Mouse (Mus musculus): Measurements from ENCODE around the gene Ptprh. TPM values are rescaled to one million over a fixed set of nuclear protein-coding genes. Genes with fewer than 3 reads are reported as not detected.
A peak's percentile ranks its signal among the peaks of the same experiment; 100 is the strongest.
"Not testable (repeated sequence)": the region's sequence is repeated elsewhere in the genome, so short reads cannot be mapped to it uniquely, and the experiment has no call there.

The Ptprh gene
- polyA plus RNA-seq, 1 experiment, result not detected

DNA sequence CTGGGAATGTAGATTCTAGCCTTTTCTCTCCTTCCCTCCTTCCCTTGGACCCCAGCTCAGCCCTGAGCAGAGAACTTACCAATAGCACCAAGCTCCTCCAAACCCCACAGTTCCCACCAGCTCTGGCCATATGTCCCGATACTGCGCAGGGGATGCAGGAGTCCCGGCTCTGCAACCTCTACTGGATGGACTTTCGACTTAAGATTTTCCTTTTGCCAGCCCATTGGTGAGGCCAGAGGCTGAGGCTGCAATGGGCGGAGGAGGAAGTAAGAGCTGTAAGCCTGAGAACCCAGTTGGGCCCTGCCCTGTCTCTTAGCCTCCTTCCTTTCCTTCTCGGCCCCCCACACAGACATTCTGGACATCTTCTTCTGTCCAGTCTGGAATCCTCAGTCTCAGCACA is 872 bp downstream of the Ptprh start:
- DNase-seq (ENCODE audit: low spot score), result peak; percentile 2

DNA sequence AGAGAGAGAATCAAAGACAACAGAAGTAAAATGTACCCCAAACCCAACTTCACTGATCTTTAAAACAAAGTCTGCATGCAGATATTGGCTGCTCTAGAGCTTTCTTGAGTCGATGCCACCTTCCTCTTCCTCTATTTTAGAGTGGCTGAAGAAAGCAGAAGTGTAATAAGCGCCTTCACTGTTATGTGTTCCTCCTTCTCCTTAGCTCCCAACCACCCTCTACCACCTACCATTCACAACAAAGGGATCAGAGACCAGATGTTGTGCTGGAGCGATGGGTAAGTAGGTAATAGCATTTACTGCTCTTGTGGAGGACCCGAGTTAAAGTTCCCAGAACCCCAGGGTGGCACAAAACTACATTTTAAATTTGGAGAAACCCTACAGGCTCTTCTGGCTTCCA is 6.8 kb downstream of the Ptprh start:
- DNase-seq (ENCODE audit: low spot score), result not testable (repeated sequence)

DNA sequence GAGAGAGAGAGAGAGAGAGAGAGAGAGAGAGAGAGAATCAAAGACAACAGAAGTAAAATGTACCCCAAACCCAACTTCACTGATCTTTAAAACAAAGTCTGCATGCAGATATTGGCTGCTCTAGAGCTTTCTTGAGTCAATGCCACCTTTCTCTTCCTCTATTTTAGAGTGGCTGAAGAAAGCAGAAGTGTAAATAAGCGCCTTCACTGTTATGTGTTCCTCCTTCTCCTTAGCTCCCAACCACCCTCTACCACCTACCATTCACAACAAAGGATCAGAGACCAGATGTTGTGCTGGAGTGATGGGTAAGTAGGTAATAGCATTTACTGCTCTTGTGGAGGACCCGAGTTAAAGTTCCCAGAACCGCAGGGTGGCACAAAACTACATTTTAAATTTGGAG is 22.4 kb downstream of the Ptprh start:
- not testable (repeated sequence) for DNase-seq (ENCODE audit: low spot score)

- DNase-seq (ENCODE audit: low spot score), result not testable (repeated sequence)
Measured at GRCm38 (mm10) chr7:4572361-4572760, 31.5 kb downstream of the Ptprh start.

DNA sequence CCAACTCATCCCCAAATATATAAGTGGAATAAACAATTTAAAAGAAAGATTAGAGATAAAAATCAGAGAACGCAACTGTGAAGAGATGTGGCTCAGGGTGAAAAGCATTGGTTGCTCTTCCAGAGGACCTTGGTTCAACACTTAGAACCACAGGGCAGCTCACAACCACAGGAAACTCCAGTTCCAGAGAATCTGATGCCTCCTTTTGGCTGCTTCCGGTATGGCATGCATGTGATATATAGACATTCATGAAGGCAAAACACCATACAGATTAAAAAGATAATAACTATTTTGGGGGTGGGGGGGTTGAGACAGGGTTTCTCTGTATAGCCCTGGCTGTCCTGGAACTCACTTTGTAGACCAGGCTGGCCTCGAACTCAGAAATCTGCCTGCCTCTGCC is 41.2 kb downstream of the Ptprh start:
- DNase-seq (ENCODE audit: low spot score), result no peak

- DNase-seq (ENCODE audit: low spot score), result no peak
Measured at GRCm38 (mm10) chr7:4557167-4557560, 46.7 kb downstream of the Ptprh start.

DNA sequence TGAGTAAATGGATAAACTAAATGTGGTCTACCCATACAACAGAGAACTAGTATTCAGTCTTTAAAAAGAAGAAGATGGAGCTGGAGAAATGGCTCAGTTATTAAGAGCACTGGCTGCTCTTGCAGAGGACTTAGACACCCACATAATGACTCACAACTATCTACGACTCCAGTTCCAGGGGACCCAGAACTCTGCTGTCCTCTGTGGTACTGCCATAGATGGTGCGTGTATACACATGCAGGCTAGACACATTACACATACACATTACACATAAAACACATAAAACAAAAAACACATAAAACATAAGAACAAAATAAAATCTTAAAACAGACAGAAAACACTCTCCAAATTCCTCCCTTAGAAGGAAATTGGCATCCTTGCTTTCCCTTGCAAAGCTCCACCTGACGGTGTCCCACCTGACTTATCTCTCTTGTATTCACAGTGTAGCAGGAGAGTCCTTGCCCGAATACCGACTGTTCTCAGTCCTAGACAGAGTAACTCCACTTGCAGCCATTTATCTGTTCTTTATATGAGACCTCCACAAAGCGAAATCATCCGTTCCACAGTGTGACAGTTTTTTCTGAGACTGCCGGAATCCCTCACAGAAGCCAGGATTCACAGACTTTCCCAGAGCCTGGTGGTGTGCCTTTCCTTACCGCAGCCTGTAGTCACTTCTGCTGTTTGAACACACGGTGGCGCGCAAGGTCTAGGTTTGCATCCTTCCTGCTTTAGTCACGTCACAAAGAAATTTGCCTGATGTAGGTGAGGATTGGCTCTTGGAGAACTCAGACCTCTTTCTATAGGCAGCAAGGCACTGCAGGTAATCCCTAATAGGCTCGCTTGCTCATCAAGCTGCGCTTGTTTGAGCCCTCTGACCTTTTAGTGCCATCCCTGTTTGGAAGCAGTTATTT is 47.3 kb downstream of the Ptprh start:
- DNase-seq (ENCODE audit: low spot score), result peak; percentile 47

- no peak for DNase-seq (ENCODE audit: low spot score)
Measured at GRCm38 (mm10) chr7:4547221-4547641, 56.6 kb downstream of the Ptprh start, which contains the start of gene Syt5. Syt5 (minus strand) TSS chr7:4547541.

- no peak for DNase-seq (ENCODE audit: low spot score)
Measured at GRCm38 (mm10) chr7:4546591-4547131, 57.2 kb downstream of the Ptprh start.

DNA sequence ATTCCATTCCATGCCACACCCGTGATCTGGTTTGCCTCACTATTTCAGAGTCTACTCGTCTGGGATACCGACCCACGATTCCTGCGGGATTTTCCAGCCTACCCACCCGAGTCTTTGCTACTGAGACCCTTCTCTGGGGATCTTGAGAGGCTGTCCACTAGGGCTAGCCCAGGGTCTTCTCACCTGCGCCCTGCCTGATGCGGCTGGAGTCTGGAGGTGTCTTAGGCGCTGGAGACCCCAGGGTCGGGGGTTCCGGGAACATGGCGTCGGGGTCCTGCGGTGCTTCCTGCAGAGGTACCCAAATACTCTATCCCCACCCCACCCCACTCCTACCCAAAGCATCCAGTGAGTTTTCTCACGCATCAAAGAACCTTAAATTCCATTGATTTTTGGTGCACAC is 57.8 kb downstream of the Ptprh start:
- no peak for DNase-seq (ENCODE audit: low spot score)

- no peak for DNase-seq (ENCODE audit: low spot score)
Measured at GRCm38 (mm10) chr7:4542013-4542412, 61.8 kb downstream of the Ptprh start.

DNA sequence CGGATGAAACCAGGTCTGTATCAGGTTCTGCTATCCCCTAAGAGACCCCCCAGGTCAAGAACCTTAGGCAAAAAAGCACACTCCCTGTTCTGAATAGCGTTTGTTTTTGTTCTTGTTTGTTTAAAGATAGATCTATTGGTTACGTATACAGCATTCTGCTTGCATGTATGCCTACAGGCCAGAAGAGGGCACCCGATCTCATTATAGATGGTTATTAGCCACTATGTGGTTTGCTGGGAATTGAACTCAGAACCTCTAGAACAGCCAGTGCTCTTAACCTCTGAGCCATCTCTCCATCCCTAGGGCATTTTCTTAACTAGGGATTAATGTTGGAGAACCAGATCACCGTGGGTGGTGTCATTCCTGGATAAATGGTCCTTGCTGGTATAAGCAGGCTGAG is 62.5 kb downstream of the Ptprh start:
- DNase-seq (ENCODE audit: low spot score), result no peak

GRCm38 (mm10) chr7:4539019-4539418 is 64.8 kb downstream of the Ptprh start:
- DNase-seq (ENCODE audit: low spot score), result no peak

DNA sequence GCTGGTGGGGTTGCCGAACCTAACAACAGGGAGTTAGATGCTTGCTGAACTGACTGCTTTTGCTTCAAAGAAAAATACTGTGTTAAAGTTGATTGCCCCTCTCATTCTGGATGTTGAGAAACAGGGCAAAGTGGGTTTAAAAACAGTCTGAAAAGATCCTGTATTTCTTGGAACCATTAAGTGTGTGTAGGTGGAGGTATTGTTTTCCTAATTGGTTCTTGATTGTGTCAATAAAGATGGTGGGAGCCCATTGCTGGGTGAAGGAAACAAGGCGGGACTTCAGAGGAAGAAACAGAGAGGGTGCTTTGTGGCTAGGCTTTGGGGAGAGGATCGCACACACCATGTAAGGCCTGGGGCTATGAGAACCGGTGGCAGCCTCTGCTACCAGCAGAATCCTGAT is 66.7 kb downstream of the Ptprh start:
- no peak for DNase-seq (ENCODE audit: low spot score)

- DNase-seq (ENCODE audit: low spot score), result no peak
Measured at GRCm38 (mm10) chr7:4536369-4536768, 67.5 kb downstream of the Ptprh start.

- DNase-seq (ENCODE audit: low spot score), result no peak
Measured at GRCm38 (mm10) chr7:4532005-4532729, 71.7 kb downstream of the Ptprh start, which contains the start of gene Dnaaf3. Dnaaf3 (minus strand) TSS chr7:4532453.

DNA sequence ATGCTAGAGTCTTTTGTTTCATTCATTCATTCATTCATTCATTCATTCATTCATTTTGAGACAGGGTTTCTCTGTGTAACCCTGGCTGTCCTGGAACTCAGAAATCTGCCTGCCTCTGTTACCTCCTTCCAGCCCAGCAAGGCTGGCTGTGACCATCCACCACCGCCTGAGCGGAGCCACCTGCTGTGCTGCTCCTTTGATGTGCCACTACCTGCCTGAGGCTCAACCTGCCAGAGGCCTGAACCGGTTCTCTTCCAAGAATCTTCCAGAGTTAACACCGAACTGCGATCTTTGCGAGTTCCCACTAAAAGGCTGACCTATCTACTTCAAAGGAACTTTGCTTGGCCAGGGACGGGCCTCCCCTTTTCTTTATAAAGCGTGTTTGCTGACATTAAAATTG is 73.7 kb downstream of the Ptprh start:
- DNase-seq (ENCODE audit: low spot score), result not testable (repeated sequence)

- no peak for DNase-seq (ENCODE audit: low spot score)
Measured at GRCm38 (mm10) chr7:4527302-4527689, 76.5 kb downstream of the Ptprh start.

GRCm38 (mm10) chr7:4526341-4527301 is 77.2 kb downstream of the Ptprh start:
- peak; percentile 38 for DNase-seq (ENCODE audit: low spot score)

- DNase-seq (ENCODE audit: low spot score), result not testable (repeated sequence)
Measured at GRCm38 (mm10) chr7:4524212-4524922, 79.5 kb downstream of the Ptprh start, which contains the start of gene Tnni3. Tnni3 (minus strand) TSS chr7:4524229.
